Mouse (Mus musculus): ENCODE measurements around the gene Cyb561d2.

Cyb561d2 gene

DNA sequence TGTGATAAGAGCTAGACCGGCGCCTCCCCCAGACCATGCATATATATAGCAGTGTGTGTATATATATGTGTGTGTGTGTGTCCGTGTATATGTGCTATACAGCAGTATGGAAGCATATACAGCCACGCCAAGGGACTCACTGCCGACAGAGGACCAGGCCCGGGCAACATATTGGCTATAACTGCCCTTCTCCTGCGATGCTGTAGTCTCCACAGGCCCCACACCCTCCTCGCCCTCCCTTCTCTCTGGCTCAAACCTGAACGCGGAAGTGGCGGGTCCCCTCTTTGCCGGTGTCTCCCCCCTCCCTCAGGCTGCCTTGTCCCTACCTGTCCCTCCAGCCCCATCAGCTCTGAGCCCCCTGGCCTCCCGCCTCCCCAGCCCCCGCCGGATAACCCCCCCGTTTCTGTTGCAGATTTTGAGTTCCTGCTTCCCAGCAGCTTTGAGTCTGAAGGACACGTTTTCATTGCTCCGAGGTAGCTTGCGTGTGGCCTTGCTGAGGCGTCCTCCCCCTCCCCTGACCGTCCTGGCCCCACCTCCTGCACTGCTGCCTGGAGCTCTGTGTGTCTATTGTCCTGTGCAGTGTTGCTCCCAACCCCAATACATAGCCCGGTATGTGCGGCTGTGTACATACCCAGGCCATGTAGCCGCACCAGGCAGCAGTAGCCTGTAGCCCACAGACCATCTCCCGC lies 20.1 kb downstream of the Cyb561d2 start:
- no peak for DNase-seq (ENCODE audit: low spot score in 2 of 2)

DNA sequence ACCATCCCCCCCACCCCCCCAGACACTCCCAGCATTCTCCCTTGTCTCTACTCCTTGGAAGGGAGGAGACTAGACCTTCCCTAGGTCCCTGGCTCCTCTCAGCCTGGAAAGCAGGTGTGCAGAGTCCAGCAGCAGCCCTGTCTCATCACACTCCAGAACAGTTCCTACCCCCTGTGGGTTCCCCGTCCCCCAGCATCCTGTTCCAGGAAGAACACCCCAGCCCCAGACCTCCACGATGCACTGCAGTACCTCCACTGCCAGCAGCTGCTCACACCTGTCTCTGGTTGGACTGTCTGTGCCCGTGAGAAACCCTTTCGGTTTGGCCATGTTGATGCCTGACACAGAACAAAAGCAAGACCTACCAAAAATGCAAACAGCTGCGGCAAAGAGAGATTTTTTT lies 20.8 kb downstream of the Cyb561d2 start:
- no peak for DNase-seq (ENCODE audit: low spot score in 2 of 2)

- DNase-seq (ENCODE audit: low spot score in 2 of 2), result no peak
Measured at GRCm38 (mm10) chr9:107520331-107520730, 21.7 kb downstream of the Cyb561d2 start.

GRCm38 (mm10) chr9:107514303-107514955 lies 27.6 kb downstream of the Cyb561d2 start:
- DNase-seq (ENCODE audit: low spot score in 2 of 2), result peak; percentile 75 to 91

DNA sequence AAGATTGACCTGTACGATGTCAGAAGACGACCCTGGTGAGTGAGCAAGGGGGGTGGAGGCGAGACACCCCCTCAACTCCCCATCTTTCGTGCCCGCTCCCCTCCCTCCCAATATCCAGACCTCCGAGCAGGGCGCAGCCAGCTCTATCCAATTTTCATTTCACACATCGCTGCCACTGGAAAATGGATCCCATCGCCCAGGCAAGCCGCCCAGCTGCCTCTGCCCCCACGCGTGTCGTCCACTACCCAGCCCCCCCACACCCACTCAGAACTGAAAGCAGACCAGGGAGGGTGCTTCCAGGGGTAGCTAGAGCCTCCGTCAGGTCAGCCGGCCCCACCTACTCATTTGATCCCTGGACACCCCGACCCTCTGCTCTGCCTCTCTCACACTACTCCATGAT lies 29.7 kb downstream of the Cyb561d2 start:
- DNase-seq (ENCODE audit: low spot score in 2 of 2), result no peak

GRCm38 (mm10) chr9:107511436-107511835 lies 30.6 kb downstream of the Cyb561d2 start:
- no peak for DNase-seq (ENCODE audit: low spot score in 2 of 2)

DNA sequence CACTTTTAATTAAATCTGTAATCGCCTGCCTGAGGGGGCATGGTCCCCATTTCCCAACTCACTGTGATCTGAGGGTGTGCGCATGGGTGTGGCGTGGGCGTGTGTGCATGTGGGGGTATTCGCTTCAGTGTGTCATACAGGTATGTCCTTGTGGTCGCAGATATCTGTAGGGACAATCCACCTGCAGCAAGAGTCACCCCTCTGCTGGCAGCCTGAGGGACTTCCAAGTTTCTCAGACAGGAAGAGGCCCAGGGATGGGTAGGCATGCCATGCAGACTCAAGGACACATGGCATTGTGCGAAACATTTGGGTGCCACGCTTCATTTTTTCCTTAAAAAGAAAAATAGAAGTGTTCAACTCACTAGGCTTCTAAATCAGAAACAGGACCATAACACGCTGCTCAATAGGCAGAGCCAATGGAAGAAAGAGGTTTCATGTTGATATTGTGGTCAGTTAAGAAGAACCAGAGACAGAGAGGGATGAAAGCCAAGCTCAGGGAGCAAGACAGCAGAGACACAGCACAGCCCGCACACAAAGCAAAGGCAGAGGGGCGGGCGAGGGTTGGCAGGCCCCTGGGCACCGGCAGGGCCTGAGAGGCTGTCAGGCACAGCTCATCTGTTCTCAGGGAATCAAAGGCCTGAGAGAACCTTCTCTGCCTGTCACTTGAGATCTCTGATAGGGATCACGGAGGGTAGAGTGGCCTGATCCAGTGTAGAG lies 31.5 kb downstream of the Cyb561d2 start:
- DNase-seq (ENCODE audit: low spot score in 2 of 2), result no peak

DNA sequence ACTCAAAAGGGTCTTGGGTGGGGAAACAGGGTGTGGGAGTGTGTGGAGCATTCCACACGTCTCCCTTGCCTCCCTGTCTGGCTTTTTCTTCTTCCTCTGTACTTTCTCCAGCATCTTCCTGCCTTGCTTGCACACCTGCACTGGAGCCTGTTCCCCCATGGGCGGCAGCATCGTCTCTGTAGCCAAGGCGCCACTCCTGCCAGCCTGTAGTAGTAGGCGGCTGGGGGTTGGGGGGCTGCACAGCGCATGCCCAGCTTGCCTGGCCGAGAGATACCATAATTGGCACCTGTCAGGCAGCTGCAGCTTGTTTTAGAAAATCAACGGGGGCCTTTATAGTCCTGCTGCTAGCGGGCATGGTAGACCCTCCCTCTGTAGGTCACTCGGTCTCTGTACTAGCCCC lies 33.7 kb downstream of the Cyb561d2 start:
- DNase-seq (ENCODE audit: low spot score in 2 of 2), result peak; percentile 46 to 67

GRCm38 (mm10) chr9:107504662-107505537 lies 37.1 kb downstream of the Cyb561d2 start:
- DNase-seq (ENCODE audit: low spot score in 2 of 2), result no peak

- no peak for DNase-seq (ENCODE audit: low spot score in 2 of 2)
Measured at GRCm38 (mm10) chr9:107502131-107502846, 39.7 kb downstream of the Cyb561d2 start.

DNA sequence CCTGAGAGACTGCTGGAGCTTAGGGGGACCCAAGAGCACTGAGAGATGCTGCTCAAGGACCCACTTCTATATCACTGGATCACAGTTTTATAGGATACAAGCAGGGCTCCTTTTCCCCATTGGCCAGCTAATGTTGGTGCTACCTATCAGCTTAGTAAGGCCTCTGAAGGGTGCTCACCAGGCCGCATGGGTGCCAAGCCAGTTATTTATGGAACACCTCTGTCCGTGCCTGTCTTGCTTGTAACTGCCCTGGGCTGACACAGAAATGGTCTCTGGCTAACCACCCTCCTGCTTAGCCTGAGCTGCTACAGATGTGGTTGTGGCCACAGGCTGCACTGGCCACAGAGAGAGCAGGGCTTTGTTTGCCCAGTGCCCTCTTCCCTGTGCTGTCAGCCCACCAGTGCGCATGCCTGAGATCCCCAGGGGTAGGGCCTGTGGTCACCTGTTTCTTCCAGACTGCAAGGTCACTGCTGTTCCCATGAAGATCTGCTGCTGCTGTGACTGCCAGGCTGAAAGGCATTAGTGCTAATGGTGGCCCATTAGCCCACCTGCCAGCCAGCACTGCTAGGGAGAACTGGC lies 41.2 kb downstream of the Cyb561d2 start:
- DNase-seq (ENCODE audit: low spot score in 2 of 2), result no peak

DNA sequence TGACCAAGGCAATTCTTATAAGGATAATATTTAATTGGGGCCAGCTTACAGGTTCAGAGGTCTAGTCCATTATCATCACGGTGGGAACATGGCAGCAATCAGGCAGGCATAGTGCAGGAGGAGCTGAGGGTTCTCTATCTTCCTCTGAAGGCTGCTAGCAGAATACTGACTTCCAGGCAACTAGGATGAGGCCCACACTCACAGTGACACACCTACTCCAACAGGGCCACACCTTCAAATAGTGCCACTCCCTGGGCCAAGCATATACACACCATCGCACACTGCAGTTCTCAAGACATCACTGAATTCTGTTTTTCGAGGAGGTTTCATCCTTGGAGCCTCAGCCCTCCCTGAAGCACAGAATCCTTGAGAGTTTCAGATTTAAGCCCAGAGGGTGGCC lies 45.6 kb downstream of the Cyb561d2 start:
- DNase-seq (ENCODE audit: low spot score in 2 of 2), result no peak

- DNase-seq (ENCODE audit: low spot score in 2 of 2), result no peak
Measured at GRCm38 (mm10) chr9:107494238-107494637, 47.8 kb downstream of the Cyb561d2 start.

DNA sequence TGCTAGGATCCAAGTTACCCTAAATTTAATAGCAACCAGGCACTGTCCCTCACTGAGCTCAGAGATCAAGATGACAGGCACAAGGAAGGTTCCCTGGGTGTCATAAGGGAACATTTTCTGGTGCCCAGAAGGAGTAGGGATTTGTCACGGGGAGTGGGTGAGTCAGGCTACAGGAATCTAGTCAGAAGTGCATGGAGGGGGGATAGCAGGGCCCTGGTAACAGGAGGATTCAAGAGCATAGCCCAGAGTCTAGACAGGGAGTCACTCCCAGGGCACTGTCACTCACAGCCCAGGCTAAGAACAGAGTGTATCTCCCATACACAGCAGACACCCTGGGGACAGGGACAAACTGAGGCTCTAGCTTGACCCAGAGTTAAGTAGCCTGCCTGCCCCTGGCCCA lies 48.5 kb downstream of the Cyb561d2 start:
- no peak for DNase-seq (ENCODE audit: low spot score in 2 of 2)

DNA sequence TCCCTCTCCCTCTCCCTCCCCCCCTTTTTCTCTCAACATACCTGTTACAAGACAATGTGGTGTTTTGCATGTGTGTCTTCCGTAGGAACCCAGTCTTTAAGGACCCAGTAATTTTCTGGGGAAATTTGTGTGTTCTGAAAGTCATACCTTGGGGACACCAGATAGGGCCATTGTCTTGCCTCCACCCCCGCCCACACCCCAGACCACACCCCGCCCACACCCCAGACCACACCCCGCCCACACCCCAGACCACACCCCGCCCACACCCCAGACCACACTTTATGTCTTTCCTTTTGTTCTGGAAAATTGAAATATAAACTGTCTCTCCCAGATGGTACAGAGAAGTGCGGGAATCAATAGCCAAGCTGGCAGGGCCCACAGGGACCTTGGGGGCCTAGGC lies 51.4 kb downstream of the Cyb561d2 start:
- no peak for DNase-seq (ENCODE audit: low spot score in 2 of 2)

DNA sequence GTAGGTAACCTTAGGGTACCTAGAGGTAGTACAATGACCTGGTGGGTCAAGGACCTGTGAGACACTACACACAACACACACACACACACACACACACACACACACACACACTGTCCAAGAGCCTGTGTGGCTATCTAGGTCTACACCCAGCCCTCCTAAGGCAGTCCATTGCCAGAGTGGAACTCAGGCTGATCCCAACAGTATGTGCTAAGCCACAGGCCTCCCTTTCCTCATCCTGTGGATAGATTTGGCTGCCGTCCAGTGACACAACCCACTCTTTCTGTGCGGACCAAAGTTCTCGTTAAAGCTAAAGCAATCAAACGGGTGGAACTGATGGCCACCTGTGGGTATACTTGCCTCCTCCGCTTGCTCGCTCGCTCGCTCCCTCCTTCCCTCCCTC lies 51.8 kb downstream of the Cyb561d2 start:
- no peak for DNase-seq (ENCODE audit: low spot score in 2 of 2)
